Mouse (Mus musculus) intestine, embryonic 14.5 days (tissue): ENCODE measurements around the gene Vps35l. TPM values are rescaled to one million over a fixed set of nuclear protein-coding genes. Genes with fewer than 3 reads are reported as not detected.

Experiments used
- ATAC-seq: fragments of 200-750 bp; cut with Nextera tagmentation; replicated peaks from 2 replicates; pipeline ENCODE4 v1.8.0; 2017; ENCODE audit warnings: low read depth, moderate number of reproducible peaks, moderate TSS enrichment, moderate library complexity; ENCODE audit not compliant: low FRiP score, low TSS enrichment
- DNase-seq: peaks from one replicate; pipeline ENCODE4 v3.0.0-alpha.2; 2018; ENCODE audit warnings: low spot score
- H3K27ac ChIP-seq: fragments of 300-500 bp; sonication (generic); 2 replicates; pipeline ENCODE4 v1.5.1; 2014; ENCODE audit warnings: low read depth, mild to moderate bottlenecking, control low read depth
- H3K27me3 ChIP-seq: fragments of 300-500 bp; sonication (generic); replicated peaks from 2 replicates; pipeline ENCODE4 v1.6.1; 2014; ENCODE audit warnings: low read length, control low read depth; ENCODE audit not compliant: control insufficient read depth, insufficient read depth
- H3K36me3 ChIP-seq: fragments of 300-500 bp; sonication (generic); 2 replicates; pipeline ENCODE4 v1.6.1; 2014; ENCODE audit warnings: low read length, control low read depth; ENCODE audit not compliant: control insufficient read depth, insufficient read depth
- H3K4me1 ChIP-seq: fragments of 300-500 bp; sonication (generic); replicated peaks from 2 replicates; pipeline ENCODE4 v1.6.1; 2014; ENCODE audit warnings: low read length, control low read depth, mixed read lengths; ENCODE audit not compliant: control insufficient read depth, insufficient read depth
- H3K4me2 ChIP-seq: fragments of 300-500 bp; sonication (generic); 2 replicates; pipeline ENCODE4 v1.6.1; 2014; ENCODE audit warnings: low read length
- H3K4me3 ChIP-seq: fragments of 300-500 bp; sonication (generic); 2 replicates; pipeline ENCODE4 v1.5.1; 2014; ENCODE audit warnings: low read depth, low read length, control low read depth, mixed read lengths
- H3K9ac ChIP-seq: fragments of 300-500 bp; sonication (generic); 2 replicates; pipeline ENCODE4 v1.6.1; 2014; ENCODE audit warnings: mild to moderate bottlenecking, low read length
- H3K9me3 ChIP-seq: fragments of 300-500 bp; sonication (generic); 2 replicates; pipeline ENCODE4 v1.6.1; 2016; ENCODE audit warnings: low read length, control low read depth; ENCODE audit not compliant: control insufficient read depth
- WGBS: fragments of 180-500 bp; shearing (Covaris S2); extraction: QIAGEN DNeasy Blood & Tissue Kit; methylation state at CpG from one replicate; pipeline ENCODE4 v1.1.7; 2014; 5-methylcytosine and 5-hydroxymethylcytosine counted together
- polyA plus RNA-seq: library from polyadenylated mRNA; unstranded; fragments of >200 nt; fragmentation: Nextera tagmentation; extraction: Ambion mirVana; gene quantifications from 2 replicates; pipeline ENCODE4 v1.2.1, GENCODE M21; 2014

Vps35l gene
- polyA plus RNA-seq, 1 experiment from 2014 or later = 67.7 TPM

- 90% methylated on average over 11 of the region's 11 CpGs for WGBS
- DNase-seq (no peak), ATAC-seq (no peak)
- H3K4me1 ChIP-seq = 0 out of 2 replicates have a peak, but pooled peaks cover 3% of the 10 kb centered on the region
- no peak overlapping the region for H3K4me2 ChIP-seq
- H3K27me3 ChIP-seq = no peaks in the 10 kb centered on the region
- H3K27ac ChIP-seq = no peak overlapping the region
- H3K9ac ChIP-seq = no peak overlapping the region
- peaks cover 40% of the 10 kb centered on the region for H3K36me3 ChIP-seq
- no peaks in the 10 kb centered on the region for H3K9me3 ChIP-seq
- H3K4me3 ChIP-seq = no peak overlapping the region
Measured at GRCm38 (mm10) chr7:118763939-118764338, 23.9 kb downstream of the Vps35l start.

DNA sequence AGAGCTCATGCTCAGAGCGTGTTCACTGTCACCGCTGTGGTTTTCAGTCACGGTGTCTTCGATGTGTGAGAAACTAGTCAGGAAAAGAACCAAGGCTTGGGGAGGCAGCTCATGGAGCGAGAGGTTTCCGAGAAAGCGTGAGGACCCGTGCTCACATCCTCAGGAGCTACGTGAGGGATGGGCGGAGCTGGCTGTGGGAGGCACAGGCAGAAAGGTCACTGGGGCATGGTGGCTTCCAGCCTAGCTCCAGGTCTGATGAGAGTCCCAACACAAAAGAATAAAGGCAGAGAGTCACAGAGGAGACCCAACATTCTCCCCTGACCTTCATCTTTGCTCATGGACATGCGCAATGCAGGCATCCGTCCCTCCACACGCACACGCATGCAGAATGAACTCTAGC, 24.7 kb downstream of the Vps35l start:
- WGBS = 88% methylated on average over 14 of the region's 14 CpGs

GRCm38 (mm10) chr7:118765604-118766003, 25.6 kb downstream of the Vps35l start:
- Histone ChIP-seq H3K9me3 (no peaks in the 10 kb centered on the region), H3K36me3 (peaks cover 34% of the 10 kb centered on the region), H3K27me3 (no peaks in the 10 kb centered on the region), H3K27ac (no peak overlapping the region), H3K4me1 (no peaks in the 10 kb centered on the region), H3K4me2 (no peak overlapping the region), H3K4me3 (no peak overlapping the region), H3K9ac (no peak overlapping the region)
- ATAC-seq (0 out of 2 replicates have a peak, but pooled peaks have one; percentile 9), DNase-seq (no peak)
- WGBS = 68% methylated on average over 8 of the region's 8 CpGs

More for the DNA sequence above, 24.7 kb downstream of the Vps35l start:
- Histone ChIP-seq H3K4me1 (no peaks in the 10 kb centered on the region), H3K27ac (no peak overlapping the region), H3K4me3 (no peak overlapping the region), H3K4me2 (no peak overlapping the region), H3K9ac (no peak overlapping the region), H3K27me3 (no peaks in the 10 kb centered on the region), H3K9me3 (no peaks in the 10 kb centered on the region), H3K36me3 (peaks cover 40% of the 10 kb centered on the region)
- ATAC-seq = no peak
- DNase-seq = no peak

- no peaks in the 10 kb centered on the region for H3K27me3 ChIP-seq
- ATAC-seq (no peak), DNase-seq (peak; percentile 79)
- H3K27ac ChIP-seq = no peak overlapping the region
- H3K36me3 ChIP-seq = peaks cover 28% of the 10 kb centered on the region
- H3K9me3 ChIP-seq = no peaks in the 10 kb centered on the region
- H3K4me2 ChIP-seq = no peak overlapping the region
- no peak overlapping the region for H3K4me3 ChIP-seq
- no peak overlapping the region for H3K9ac ChIP-seq
- 60% methylated on average over 18 of the region's 18 CpGs for WGBS
- no peaks in the 10 kb centered on the region for H3K4me1 ChIP-seq
Measured at GRCm38 (mm10) chr7:118766119-118766833, 26.2 kb downstream of the Vps35l start.

DNA sequence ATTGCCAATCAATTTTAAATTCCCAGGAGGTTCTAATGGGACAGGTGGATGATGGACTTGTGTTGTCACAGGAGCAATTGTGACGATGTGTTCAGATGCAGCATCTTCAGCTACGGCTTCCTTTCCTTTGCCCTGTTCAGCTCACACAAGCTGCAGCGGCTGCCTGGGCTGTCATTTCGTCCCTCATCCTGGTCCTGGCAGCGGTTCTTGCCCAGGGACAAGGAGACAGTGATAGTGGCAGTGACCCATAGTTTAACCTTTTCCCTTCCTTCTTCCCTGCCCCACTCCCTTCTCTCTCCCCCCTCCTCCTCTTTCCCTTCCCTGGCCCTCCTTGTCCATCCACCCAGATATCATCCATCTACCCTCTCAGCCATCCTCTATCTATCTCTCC, 26.8 kb downstream of the Vps35l start:
- WGBS = 83% methylated on average over 5 of the region's 5 CpGs
- no peak overlapping the region for H3K9ac ChIP-seq
- H3K4me1 ChIP-seq = no peaks in the 10 kb centered on the region
- H3K9me3 ChIP-seq = no peaks in the 10 kb centered on the region
- no peak for ATAC-seq
- DNase-seq = no peak
- no peak overlapping the region for H3K27ac ChIP-seq
- peaks cover 22% of the 10 kb centered on the region; the same call in 1 of the 2 replicates for H3K36me3 ChIP-seq
- H3K4me2 ChIP-seq = no peak overlapping the region
- H3K4me3 ChIP-seq = no peak overlapping the region
- H3K27me3 ChIP-seq = no peaks in the 10 kb centered on the region

- Histone ChIP-seq H3K27me3 (no peaks in the 10 kb centered on the region), H3K9ac (no peak overlapping the region), H3K9me3 (no peaks in the 10 kb centered on the region), H3K4me3 (no peak overlapping the region), H3K4me1 (no peaks in the 10 kb centered on the region), H3K36me3 (peaks cover 11% of the 10 kb centered on the region; the same call in 1 of the 2 replicates), H3K27ac (no peak overlapping the region), H3K4me2 (no peak overlapping the region)
- ATAC-seq (no peak), DNase-seq (no peak)
- WGBS = 47% methylated on average over 8 of the region's 8 CpGs
Measured at GRCm38 (mm10) chr7:118769208-118769607, 29.2 kb downstream of the Vps35l start.

DNA sequence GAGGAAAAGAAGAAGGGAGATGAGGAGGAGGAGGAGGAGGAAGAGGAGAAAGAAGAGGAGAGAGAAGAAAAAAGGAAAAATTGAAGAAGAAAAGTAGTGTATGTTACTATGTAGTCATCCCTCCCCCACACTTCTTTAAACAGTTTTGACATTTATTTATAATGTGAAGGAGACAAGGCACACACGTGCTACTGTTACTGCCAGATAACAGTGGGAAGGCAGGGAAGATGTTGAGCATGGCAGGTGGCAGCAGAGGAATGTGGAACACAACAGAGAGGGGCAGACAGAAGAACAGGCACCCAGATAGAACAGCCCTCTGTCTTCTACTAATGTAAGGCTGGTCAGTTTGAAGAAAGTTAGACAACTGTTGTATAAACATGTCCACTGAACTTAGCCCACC, 29.6 kb downstream of the Vps35l start:
- Histone ChIP-seq H3K36me3 (peaks cover 11% of the 10 kb centered on the region; the same call in 1 of the 2 replicates), H3K4me3 (no peak overlapping the region), H3K9ac (no peak overlapping the region), H3K4me1 (no peaks in the 10 kb centered on the region), H3K27me3 (no peaks in the 10 kb centered on the region), H3K9me3 (no peaks in the 10 kb centered on the region), H3K27ac (no peak overlapping the region), H3K4me2 (no peak overlapping the region)
- no peak for DNase-seq
- 19% methylated on average over 1 of the region's 1 CpGs for WGBS
- no peak for ATAC-seq

DNA sequence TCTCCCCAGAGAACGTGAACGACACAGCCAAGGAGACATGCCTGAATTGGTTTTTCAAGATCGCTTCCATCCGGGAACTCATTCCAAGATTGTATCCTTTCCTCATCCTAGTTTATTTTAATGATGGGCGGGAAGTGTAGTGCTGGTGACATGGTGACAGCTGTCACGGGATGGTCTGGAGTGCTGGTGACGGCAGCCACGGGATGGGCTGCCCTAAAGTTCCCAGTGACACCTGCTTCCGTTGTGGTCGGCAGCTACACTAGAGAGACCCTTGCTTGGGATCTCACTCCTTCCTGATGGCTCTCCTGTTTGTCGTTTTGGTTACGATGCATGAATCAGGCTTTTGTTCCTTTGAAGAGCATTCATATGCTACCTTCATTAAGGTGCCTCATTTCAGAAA, 33.0 kb downstream of the Vps35l start:
- ATAC-seq = no peak
- WGBS = 94% methylated on average over 12 of the region's 12 CpGs

DNA sequence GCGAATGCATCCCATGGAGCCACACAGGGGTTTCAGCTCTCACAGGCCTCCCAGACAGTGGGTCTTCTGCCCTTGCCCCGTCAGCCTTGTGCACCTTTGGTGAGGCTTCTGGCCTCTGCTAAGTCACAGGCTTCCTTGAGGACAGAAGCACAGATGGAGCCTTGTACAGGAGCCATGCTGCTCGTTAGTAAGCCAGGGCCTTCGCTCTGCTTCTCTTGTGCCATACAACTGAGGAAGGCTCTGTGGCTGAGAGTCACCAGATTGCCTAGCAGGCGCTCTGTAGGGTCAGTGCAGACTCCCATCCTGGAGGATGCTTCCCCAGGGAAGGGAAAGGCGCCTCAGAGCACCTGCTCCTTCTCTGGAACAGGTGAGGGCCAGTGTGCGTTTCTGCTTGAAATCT, 36.0 kb downstream of the Vps35l start:
- Histone ChIP-seq H3K4me3 (no peak overlapping the region), H3K27ac (no peak overlapping the region), H3K9me3 (no peaks in the 10 kb centered on the region), H3K4me2 (no peak overlapping the region), H3K36me3 (peaks cover 49% of the 10 kb centered on the region), H3K4me1 (no peaks in the 10 kb centered on the region), H3K27me3 (no peaks in the 10 kb centered on the region), H3K9ac (no peak overlapping the region)
- DNase-seq (no peak), ATAC-seq (no peak)
- WGBS = 86% methylated on average over 7 of the region's 7 CpGs

More for the DNA sequence above, 33.0 kb downstream of the Vps35l start:
- no peaks in the 10 kb centered on the region for H3K9me3 ChIP-seq
- H3K4me3 ChIP-seq = no peak overlapping the region
- H3K9ac ChIP-seq = no peak overlapping the region
- DNase-seq = no peak
- no peak overlapping the region for H3K4me2 ChIP-seq
- H3K36me3 ChIP-seq = peaks cover 26% of the 10 kb centered on the region
- no peaks in the 10 kb centered on the region for H3K27me3 ChIP-seq
- no peak overlapping the region for H3K27ac ChIP-seq
- no peaks in the 10 kb centered on the region for H3K4me1 ChIP-seq
